Mouse (Mus musculus) bone marrow macrophage, adult 2 months (primary cell): Measurements from ENCODE around the gene Krtap2-4.

Source experiments
- CTCF ChIP-seq: IDR thresholded peaks from 2 replicates; pipeline ENCODE4 v1.5.1; 2012; ENCODE audit warnings: low read depth, mild to moderate bottlenecking, low read length, moderate library complexity
- POLR2A ChIP-seq: IDR thresholded peaks from 2 replicates; pipeline ENCODE4 v1.6.1; 2012; ENCODE audit warnings: mild to moderate bottlenecking, low read depth, low read length, borderline replicate concordance

DNA sequence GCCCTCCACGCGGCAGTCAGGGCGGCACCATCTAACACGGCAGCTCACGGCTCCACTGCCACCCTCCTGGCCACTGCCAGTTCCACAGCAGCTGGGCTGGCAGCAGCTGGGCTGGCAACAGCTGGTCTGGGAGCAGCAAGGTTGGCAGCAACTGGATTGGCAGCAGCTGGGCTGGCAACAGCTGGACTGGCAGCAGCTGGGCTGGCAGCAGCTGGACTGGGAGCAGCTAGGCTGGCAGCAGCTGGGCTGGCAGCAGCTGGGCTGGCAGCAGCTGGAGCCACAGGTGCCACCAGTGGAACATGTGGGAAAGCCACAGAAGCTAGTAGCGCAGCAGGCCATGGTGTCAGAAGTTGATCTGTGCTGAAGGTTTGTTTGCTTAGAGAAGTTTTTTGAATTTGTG is 23.7 kb downstream of the Krtap2-4 start, which contains the start of gene Krtap1-3:
- no peak for TF ChIP-seq CTCF
- TF ChIP-seq POLR2A = no peak
